Mouse (Mus musculus): ENCODE results near the gene Abcc4. TPM values are rescaled to one million over a fixed set of nuclear protein-coding genes. Genes with fewer than 3 reads are reported as not detected.

Gene Abcc4
- polyA plus RNA-seq, 1 experiment = 4.5 TPM

GRCm38 (mm10) chr14:118473188-118473830 is 232.7 kb downstream of the Abcc4 start:
- no peak for TF ChIP-seq CTCF (IDR thresholded peaks at IDR 0.05; ENCODE audit: borderline replicate concordance, insufficient read depth, low read depth, low read length)
- TF ChIP-seq POLR2A (IDR thresholded peaks at IDR 0.05; ENCODE audit: borderline replicate concordance, insufficient read depth, low read length) = no peak
- no peaks in the 10 kb centered on the region for H3K4me1 ChIP-seq (ENCODE audit: control insufficient read depth, insufficient read depth, low read length)
- H3K27me3 ChIP-seq (ENCODE audit: control insufficient read depth, insufficient read depth, low read length) = no peaks in the 10 kb centered on the region; the same call in 1 of the 2 replicates
- H3K27ac ChIP-seq (ENCODE audit: insufficient read depth, low read length) = no peak overlapping the region
- WGBS = 9% methylated on average over 20 of the region's 20 CpGs
- no peak overlapping the region for H3K4me3 ChIP-seq (replicated peaks; ENCODE audit: insufficient read depth, low read depth, low read length)
- no peak for DNase-seq

- WGBS = 95% methylated on average over 2 of the region's 2 CpGs
- no peak for TF ChIP-seq CTCF (IDR thresholded peaks at IDR 0.05; ENCODE audit: borderline replicate concordance, insufficient read depth, low read depth, low read length)
- TF ChIP-seq POLR2A (IDR thresholded peaks at IDR 0.05; ENCODE audit: borderline replicate concordance, insufficient read depth, low read length) = no peak
- DNase-seq = no peak
- Histone ChIP-seq H3K4me1 (ENCODE audit: control insufficient read depth, insufficient read depth, low read length) (no peaks in the 10 kb centered on the region), H3K4me3 (replicated peaks; ENCODE audit: insufficient read depth, low read depth, low read length) (no peak overlapping the region), H3K27me3 (ENCODE audit: control insufficient read depth, insufficient read depth, low read length) (no peaks in the 10 kb centered on the region), H3K27ac (ENCODE audit: insufficient read depth, low read length) (no peak overlapping the region)
Measured at GRCm38 (mm10) chr14:118465331-118465730, 240.7 kb downstream of the Abcc4 start.

- TF ChIP-seq CTCF (IDR thresholded peaks at IDR 0.05; ENCODE audit: borderline replicate concordance, insufficient read depth, low read depth, low read length) (no peak), POLR2A (IDR thresholded peaks at IDR 0.05; ENCODE audit: borderline replicate concordance, insufficient read depth, low read length) (no peak)
- Histone ChIP-seq H3K27me3 (ENCODE audit: control insufficient read depth, insufficient read depth, low read length) (no peaks in the 10 kb centered on the region), H3K27ac (ENCODE audit: insufficient read depth, low read length) (no peak overlapping the region), H3K4me1 (ENCODE audit: control insufficient read depth, insufficient read depth, low read length) (no peaks in the 10 kb centered on the region), H3K4me3 (replicated peaks; ENCODE audit: insufficient read depth, low read depth, low read length) (no peak overlapping the region)
- no peak for DNase-seq
- 95% methylated on average over 3 of the region's 3 CpGs for WGBS
Measured at GRCm38 (mm10) chr14:118464401-118464800, 241.6 kb downstream of the Abcc4 start.

- Histone ChIP-seq H3K4me1 (ENCODE audit: control insufficient read depth, insufficient read depth, low read length) (no peaks in the 10 kb centered on the region), H3K27ac (ENCODE audit: insufficient read depth, low read length) (no peak overlapping the region), H3K4me3 (replicated peaks; ENCODE audit: insufficient read depth, low read depth, low read length) (no peak overlapping the region), H3K27me3 (ENCODE audit: control insufficient read depth, insufficient read depth, low read length) (no peaks in the 10 kb centered on the region; the same call in 1 of the 2 replicates)
- WGBS = 36% methylated on average over 4 of the region's 4 CpGs
- no peak for TF ChIP-seq CTCF (IDR thresholded peaks at IDR 0.05; ENCODE audit: borderline replicate concordance, insufficient read depth, low read depth, low read length)
- TF ChIP-seq POLR2A (IDR thresholded peaks at IDR 0.05; ENCODE audit: borderline replicate concordance, insufficient read depth, low read length) = no peak
- no peak for DNase-seq
Measured at GRCm38 (mm10) chr14:118452572-118452971, 253.4 kb downstream of the Abcc4 start.

- Histone ChIP-seq H3K27me3 (ENCODE audit: control insufficient read depth, insufficient read depth, low read length) (no peaks in the 10 kb centered on the region; the same call in 1 of the 2 replicates), H3K4me1 (ENCODE audit: control insufficient read depth, insufficient read depth, low read length) (no peaks in the 10 kb centered on the region), H3K27ac (ENCODE audit: insufficient read depth, low read length) (no peak overlapping the region), H3K4me3 (replicated peaks; ENCODE audit: insufficient read depth, low read depth, low read length) (no peak overlapping the region)
- 79% methylated on average over 8 of the region's 8 CpGs for WGBS
- no peak for DNase-seq
- TF ChIP-seq CTCF (IDR thresholded peaks at IDR 0.05; ENCODE audit: borderline replicate concordance, insufficient read depth, low read depth, low read length) (no peak), POLR2A (IDR thresholded peaks at IDR 0.05; ENCODE audit: borderline replicate concordance, insufficient read depth, low read length) (no peak)
Measured at GRCm38 (mm10) chr14:118440155-118440554, 265.9 kb downstream of the Abcc4 start.

- Histone ChIP-seq H3K4me1 (ENCODE audit: control insufficient read depth, insufficient read depth, low read length) (no peaks in the 10 kb centered on the region), H3K27me3 (ENCODE audit: control insufficient read depth, insufficient read depth, low read length) (peaks cover 3% of the 10 kb centered on the region; the same call in 1 of the 2 replicates), H3K27ac (ENCODE audit: insufficient read depth, low read length) (no peak overlapping the region), H3K4me3 (replicated peaks; ENCODE audit: insufficient read depth, low read depth, low read length) (peak overlapping the region; percentile 1)
- WGBS = 2% methylated on average over 36 of the region's 36 CpGs
- peak; percentile 6 to 29 for DNase-seq
- TF ChIP-seq CTCF (IDR thresholded peaks at IDR 0.05; ENCODE audit: borderline replicate concordance, insufficient read depth, low read depth, low read length) (no peak), POLR2A (IDR thresholded peaks at IDR 0.05; ENCODE audit: borderline replicate concordance, insufficient read depth, low read length) (no peak)
Measured at GRCm38 (mm10) chr14:118437156-118437931, 268.7 kb downstream of the Abcc4 start.

GRCm38 (mm10) chr14:118436791-118437155 is 269.2 kb downstream of the Abcc4 start:
- Histone ChIP-seq H3K27me3 (ENCODE audit: control insufficient read depth, insufficient read depth, low read length) (peaks cover 3% of the 10 kb centered on the region; the same call in 1 of the 2 replicates), H3K4me3 (replicated peaks; ENCODE audit: insufficient read depth, low read depth, low read length) (peak overlapping the region; percentile 1), H3K4me1 (ENCODE audit: control insufficient read depth, insufficient read depth, low read length) (no peaks in the 10 kb centered on the region), H3K27ac (ENCODE audit: insufficient read depth, low read length) (no peak overlapping the region)
- DNase-seq = peak; percentile 10 to 18
- no peak for TF ChIP-seq CTCF (IDR thresholded peaks at IDR 0.05; ENCODE audit: borderline replicate concordance, insufficient read depth, low read depth, low read length)
- under 1% methylated on average over 31 of the region's 31 CpGs for WGBS

Data from cerebellum, adult 2 months (tissue).